Mouse (Mus musculus) right cerebral cortex, postnatal 10 days (tissue): ENCODE data around the gene Macrod1.

Source experiments
- DNase-seq, 2 experiments: peaks; one replicate each; pipeline ENCODE4 v3.0.0; 2021; ENCODE audit warnings: low spot score in 2 of 2

The Macrod1 gene

DNA sequence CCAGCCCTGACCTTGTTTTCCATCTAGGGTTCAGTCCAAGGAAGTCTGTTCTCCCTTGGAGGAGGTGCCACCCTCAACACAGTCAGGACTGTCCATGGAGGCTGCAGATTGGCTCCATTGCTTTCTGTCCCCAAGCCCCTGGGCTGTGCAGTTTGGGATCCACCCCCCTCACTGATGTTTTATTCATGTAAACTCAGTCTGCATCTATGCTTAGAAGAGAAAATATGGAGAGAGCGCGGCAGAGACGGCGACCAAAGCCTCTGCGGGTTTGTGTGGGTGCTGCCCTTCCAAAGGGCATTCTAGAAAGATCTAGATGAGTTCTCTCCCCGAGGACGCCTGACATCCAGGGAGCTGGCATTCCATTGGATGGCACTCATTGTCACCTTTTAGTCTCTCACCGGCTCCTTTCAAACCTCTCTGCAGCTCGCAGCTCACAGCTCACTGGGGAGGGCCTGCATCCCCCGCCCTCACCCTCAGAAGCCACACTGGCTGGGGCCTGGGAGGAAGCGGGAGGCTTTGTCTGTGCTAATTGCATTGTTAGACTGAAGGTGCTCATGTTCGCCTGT lies 84.3 kb downstream of the Macrod1 start:
- peak; percentile 59 to 70 for DNase-seq

- DNase-seq = peak in 1 of 2 experiments; percentile 53
Observed at GRCm38 (mm10) chr19:7142207-7142915, 85.8 kb downstream of the Macrod1 start.

- peak; percentile 82 to 84 for DNase-seq
Observed at GRCm38 (mm10) chr19:7143854-7144253, 87.2 kb downstream of the Macrod1 start.

GRCm38 (mm10) chr19:7144458-7144857 lies 87.8 kb downstream of the Macrod1 start:
- DNase-seq = no peak

DNA sequence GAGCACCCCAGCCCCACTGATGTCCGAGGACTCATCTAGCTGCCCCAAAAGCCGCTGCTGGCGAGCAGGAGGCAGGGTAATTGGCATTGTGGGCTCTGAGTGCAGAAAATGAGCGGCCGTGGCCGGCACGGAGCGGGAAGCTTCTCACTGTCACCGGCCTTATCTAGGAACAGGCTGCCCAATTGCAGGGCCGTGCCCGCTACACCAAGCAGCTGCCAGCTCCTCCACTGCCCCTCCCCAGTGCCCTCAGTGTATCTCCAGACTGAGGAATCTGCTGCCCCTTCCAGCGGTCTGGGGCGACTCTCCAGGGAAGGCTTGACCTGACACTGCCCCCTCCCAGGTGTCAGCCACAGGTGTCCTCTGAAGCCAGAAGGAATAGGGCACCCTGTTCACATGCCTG lies 89.8 kb downstream of the Macrod1 start:
- DNase-seq = no peak

DNA sequence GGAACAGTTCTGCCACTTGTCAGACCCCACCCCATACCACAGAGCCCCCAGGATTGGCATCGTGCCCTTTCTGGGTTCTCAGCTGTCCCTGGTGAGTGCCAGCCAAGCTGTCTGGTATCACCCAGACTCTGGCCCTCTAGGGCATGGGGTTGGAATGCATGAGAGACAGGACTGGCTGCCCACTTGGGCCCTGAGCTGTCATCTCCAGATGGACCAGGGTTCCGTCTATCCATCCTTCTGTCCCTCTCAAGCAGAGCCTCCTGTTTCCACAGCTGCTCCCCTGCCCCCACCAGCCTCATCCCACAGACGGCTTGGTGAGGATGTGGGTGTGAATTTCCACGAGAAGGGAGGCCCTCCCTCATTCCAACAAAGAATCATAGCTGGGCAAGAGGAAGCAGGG lies 91.5 kb downstream of the Macrod1 start:
- DNase-seq = peak; percentile 71

DNA sequence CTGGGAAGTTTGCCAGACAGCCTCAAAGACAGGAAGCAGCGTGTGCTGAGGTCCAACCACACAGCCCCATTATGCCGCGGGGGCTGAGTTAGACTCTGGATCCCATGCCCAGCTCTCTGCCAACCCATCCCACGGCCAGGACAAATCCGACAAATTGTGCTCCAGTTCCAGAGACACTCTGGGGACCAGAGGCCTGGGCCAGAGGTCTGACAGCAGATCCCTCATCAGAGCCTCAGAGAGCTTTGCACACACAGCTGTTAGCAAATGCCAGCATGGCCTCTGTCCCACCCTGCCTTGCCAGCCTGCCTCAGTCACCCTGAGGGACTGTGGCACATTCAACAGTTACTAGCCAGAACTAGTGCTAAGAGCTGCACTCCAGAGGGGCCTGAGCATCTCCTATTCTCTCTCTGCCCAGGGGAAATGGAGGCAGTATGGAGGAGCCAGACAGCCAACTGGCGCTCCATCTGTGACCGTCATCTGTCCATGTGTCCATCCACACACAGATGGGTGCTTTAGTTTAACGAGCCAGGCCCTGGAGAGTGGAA lies 92.0 kb downstream of the Macrod1 start:
- DNase-seq = peak; percentile 70 to 71

- no peak for DNase-seq
Observed at GRCm38 (mm10) chr19:7149158-7149685, 92.6 kb downstream of the Macrod1 start.

GRCm38 (mm10) chr19:7151300-7151926 lies 94.8 kb downstream of the Macrod1 start:
- DNase-seq = no peak

DNA sequence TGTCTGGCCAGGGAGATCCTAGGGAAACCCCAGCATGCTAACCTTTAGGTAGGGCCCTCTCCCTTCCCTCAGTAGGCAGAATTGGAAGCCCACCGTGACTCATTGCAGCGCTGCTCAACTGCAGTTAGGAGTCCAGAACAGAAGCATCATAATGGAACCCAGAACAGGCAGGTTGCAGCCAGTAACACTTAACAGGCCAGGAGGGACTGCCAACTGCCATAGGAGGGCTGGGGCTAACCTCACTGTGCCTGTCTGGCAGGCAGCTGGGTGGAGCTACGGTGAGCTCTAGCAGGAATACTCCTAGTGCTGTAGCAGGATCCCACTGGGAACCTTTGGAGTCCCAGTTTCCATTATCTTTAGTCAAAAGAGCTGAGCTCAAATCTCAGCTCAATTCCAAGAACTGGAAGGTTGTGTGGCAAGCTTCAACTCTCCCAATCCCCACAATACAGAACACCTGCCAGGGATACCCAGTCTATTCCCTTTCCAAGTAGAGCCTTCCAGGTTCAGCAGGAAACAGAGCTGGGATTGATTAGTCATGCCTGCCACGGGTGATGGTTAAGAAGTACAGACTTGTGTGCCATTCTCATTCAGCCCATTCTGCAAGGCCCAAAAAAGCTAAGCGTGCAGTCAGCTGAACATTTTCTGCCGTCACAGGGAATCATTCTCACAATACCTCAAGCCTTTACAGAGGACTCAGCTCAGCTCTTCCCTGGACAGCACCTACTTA lies 95.5 kb downstream of the Macrod1 start:
- no peak for DNase-seq

- peak; percentile 53 to 66 for DNase-seq
Observed at GRCm38 (mm10) chr19:7153232-7153631, 96.6 kb downstream of the Macrod1 start.

DNA sequence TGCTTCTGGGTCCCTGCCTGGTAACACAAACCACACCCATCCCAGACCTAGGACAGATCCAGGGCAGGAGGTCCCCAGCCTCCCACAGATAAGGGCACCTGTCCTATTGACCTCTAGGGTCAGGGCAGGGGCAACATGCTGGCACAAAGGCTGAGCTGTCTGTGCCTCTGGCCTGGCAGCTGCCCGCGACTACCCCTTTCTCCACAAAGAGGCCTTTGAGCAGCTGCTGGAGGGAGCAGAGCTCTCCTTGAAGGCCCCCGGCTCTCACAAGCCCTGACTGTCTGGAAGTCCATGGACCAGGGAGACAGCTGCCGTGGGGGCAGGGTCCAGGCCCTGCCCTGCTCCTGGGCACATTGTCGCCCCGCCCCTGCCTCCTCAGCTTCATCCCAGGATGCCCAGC lies 98.6 kb downstream of the Macrod1 start:
- peak; percentile 75 to 83 for DNase-seq

DNA sequence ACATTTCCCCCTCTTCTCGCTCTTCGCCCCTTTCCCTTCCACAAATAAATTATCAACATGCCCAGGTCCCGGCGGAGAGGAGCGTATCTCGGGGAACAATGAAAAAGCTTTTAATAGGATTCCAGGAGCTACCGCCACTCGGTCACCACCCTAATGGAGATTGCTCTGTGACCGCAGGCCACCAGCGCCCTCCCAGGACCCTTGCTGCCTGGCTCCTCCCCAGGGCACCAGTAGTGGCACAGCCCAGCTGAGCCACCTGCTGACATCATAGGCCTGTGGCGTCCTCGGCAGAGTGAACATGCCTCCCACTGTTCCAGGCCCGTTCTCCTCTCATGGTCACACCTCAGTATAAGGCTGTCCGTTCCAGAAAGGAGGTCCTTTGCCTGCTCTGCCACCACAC lies 101.1 kb downstream of the Macrod1 start:
- DNase-seq = no peak

- DNase-seq = peak; percentile 72 to 76
Observed at GRCm38 (mm10) chr19:7160151-7160906, 103.7 kb downstream of the Macrod1 start.

DNA sequence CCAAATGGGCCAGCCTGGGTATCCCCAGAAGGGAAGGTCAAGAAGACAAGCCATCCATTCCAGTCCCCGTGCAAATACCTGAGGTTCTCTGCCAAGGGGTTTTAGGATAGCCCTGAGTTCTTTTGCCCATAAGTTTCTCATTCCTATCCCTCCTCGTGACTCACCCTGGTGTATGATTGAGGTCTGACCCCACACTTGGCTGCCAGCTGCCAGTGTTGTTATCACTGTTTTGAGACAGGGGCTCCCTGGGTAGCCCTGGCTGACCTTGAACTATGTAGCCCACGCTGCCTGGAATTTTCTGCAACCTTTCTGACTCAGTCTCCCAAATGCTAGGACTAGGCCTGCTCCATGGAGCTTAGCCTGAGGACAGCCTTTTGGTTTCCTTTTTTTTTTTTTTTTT lies 104.5 kb downstream of the Macrod1 start:
- no peak for DNase-seq

- peak; percentile 48 to 53 for DNase-seq
Observed at GRCm38 (mm10) chr19:7164238-7164637, 107.6 kb downstream of the Macrod1 start.

GRCm38 (mm10) chr19:7164820-7165323 lies 108.3 kb downstream of the Macrod1 start:
- DNase-seq = peak in 1 of 2 experiments; percentile 40

GRCm38 (mm10) chr19:7165509-7166199 lies 109.0 kb downstream of the Macrod1 start:
- peak in 1 of 2 experiments; percentile 67 for DNase-seq

GRCm38 (mm10) chr19:7166200-7166711 lies 109.6 kb downstream of the Macrod1 start:
- no peak for DNase-seq

- no peak for DNase-seq
Observed at GRCm38 (mm10) chr19:7166767-7167166, 110.2 kb downstream of the Macrod1 start.
